Mouse (Mus musculus) CD4-positive, CD25-positive, alpha-beta regulatory T cell, adult 4 months (primary cell): ENCODE measurements around the gene Mrpl27. TPM values are rescaled to one million over a fixed set of nuclear protein-coding genes. Genes with fewer than 3 reads are reported as not detected.
"Not testable (repeated sequence)": the region's sequence is repeated elsewhere in the genome, so short reads cannot be mapped to it uniquely, and the experiment has no call there.

ENCODE experiments used
- ATAC-seq: one replicate; pipeline ENCODE4 v1.8.0; 2017
- polyA plus RNA-seq, 2 experiments: library from polyadenylated mRNA; unstranded; fragments of 100-300 nt; shearing (Covaris generic); gene quantifications; one replicate each; pipeline ENCODE4 v1.2.1; 2017

The Mrpl27 gene
- 10 to 100 TPM; 54.0 to 64.5 TPM for polyA plus RNA-seq

- peak; percentile 88 for ATAC-seq
Observed at GRCm38 (mm10) chr11:94653663-94654436, at the start of gene Mrpl27, which contains the start of gene Eme1. Gene Mrpl27 (plus strand): TSS chr11:94653767. Gene Eme1 (minus strand): TSS chr11:94653964.

GRCm38 (mm10) chr11:94610744-94611740 is 42.5 kb upstream of the Mrpl27 start:
- ATAC-seq = no peak

- no peak for ATAC-seq
Observed at GRCm38 (mm10) chr11:94614603-94615002, 39.0 kb upstream of the Mrpl27 start.

- no peak for ATAC-seq
Observed at GRCm38 (mm10) chr11:94615494-94615893, 38.1 kb upstream of the Mrpl27 start.

- ATAC-seq = no peak
Observed at GRCm38 (mm10) chr11:94617646-94618045, 35.9 kb upstream of the Mrpl27 start.

- no peak for ATAC-seq
Observed at GRCm38 (mm10) chr11:94620766-94621457, 32.7 kb upstream of the Mrpl27 start.

- no peak for ATAC-seq
Observed at GRCm38 (mm10) chr11:94621458-94621852, 32.1 kb upstream of the Mrpl27 start.

GRCm38 (mm10) chr11:94622162-94622561 is 31.4 kb upstream of the Mrpl27 start:
- no peak for ATAC-seq

GRCm38 (mm10) chr11:94629199-94629883 is 24.2 kb upstream of the Mrpl27 start, which contains the start of gene Lrrc59:
Gene Lrrc59 (plus strand): TSS chr11:94629767.
- ATAC-seq = peak; percentile 93

GRCm38 (mm10) chr11:94629884-94630198 is 23.7 kb upstream of the Mrpl27 start:
- ATAC-seq = no peak

GRCm38 (mm10) chr11:94630199-94631011 is 23.2 kb upstream of the Mrpl27 start:
- ATAC-seq = no peak

GRCm38 (mm10) chr11:94631969-94632368 is 21.6 kb upstream of the Mrpl27 start:
- no peak for ATAC-seq

- ATAC-seq = no peak
Observed at GRCm38 (mm10) chr11:94632988-94633387, 20.6 kb upstream of the Mrpl27 start.

GRCm38 (mm10) chr11:94634431-94634830 is 19.1 kb upstream of the Mrpl27 start:
- ATAC-seq = no peak

- ATAC-seq = no peak
Observed at GRCm38 (mm10) chr11:94644461-94645219, 8.9 kb upstream of the Mrpl27 start.

- no peak for ATAC-seq
Observed at GRCm38 (mm10) chr11:94646457-94646856, 7.1 kb upstream of the Mrpl27 start.

GRCm38 (mm10) chr11:94651241-94651640 is 2.3 kb upstream of the Mrpl27 start:
- ATAC-seq = not testable (repeated sequence)

GRCm38 (mm10) chr11:94652973-94653372 is 594 bp upstream of the Mrpl27 start:
- ATAC-seq = no peak

- no peak for ATAC-seq
Observed at GRCm38 (mm10) chr11:94661344-94661743, 7.8 kb downstream of the Mrpl27 start.

GRCm38 (mm10) chr11:94665281-94665680 is 11.7 kb downstream of the Mrpl27 start:
- ATAC-seq = no peak
